Mouse (Mus musculus) embryonic fibroblast, embryonic 13.5 days (primary cell): ENCODE measurements around the gene Rab26. TPM values are rescaled to one million over a fixed set of nuclear protein-coding genes. Genes with fewer than 3 reads are reported as not detected.

Experiments
- H3K27ac ChIP-seq: 2 replicates; pipeline ENCODE4 v1.5.1; 2012; ENCODE audit warnings: low read length, control low read depth, inconsistent platforms; ENCODE audit not compliant: insufficient read depth
- H3K4me1 ChIP-seq: 2 replicates; pipeline ENCODE4 v1.6.1; 2011; ENCODE audit warnings: low read length; ENCODE audit not compliant: control insufficient read depth, insufficient read depth
- H3K4me3 ChIP-seq: 2 replicates; pipeline ENCODE4 v1.5.1; 2011; ENCODE audit warnings: mild to moderate bottlenecking, control low read depth, low read length; ENCODE audit not compliant: insufficient read depth
- CTCF ChIP-seq: IDR thresholded peaks from 2 replicates; pipeline ENCODE4 v1.5.1; 2011; ENCODE audit warnings: mild to moderate bottlenecking, control low read depth, low read length, moderate library complexity, borderline replicate concordance; ENCODE audit not compliant: insufficient read depth
- POLR2A ChIP-seq: IDR thresholded peaks from 2 replicates; pipeline ENCODE4 v1.6.1; 2011; ENCODE audit warnings: low read depth, mild to moderate bottlenecking, control low read depth, low read length, moderate library complexity
- polyA plus RNA-seq: library from polyadenylated mRNA; stranded (reverse); fragments of >200 nt; gene quantifications from 2 replicates; pipeline ENCODE4 v1.2.4, GENCODE M21; 2011; ENCODE audit warnings: low read depth; ENCODE audit not compliant: missing spikeins, insufficient read length

The Rab26 gene
- polyA plus RNA-seq, 1 experiment: 1.4 TPM

GRCm38 (mm10) chr17:24481027-24481815 lies 52.8 kb downstream of the Rab26 start:
- no peak overlapping the region for H3K27ac ChIP-seq
- no peak overlapping the region for H3K4me3 ChIP-seq
- TF ChIP-seq POLR2A (no peak), CTCF (no peak)
- H3K4me1 ChIP-seq: no peaks in the 10 kb centered on the region; the same call in 1 of the 2 replicates

- no peak for TF ChIP-seq POLR2A
- TF ChIP-seq CTCF: peak; percentile 20; the same call in 1 of the 2 replicates
- no peak overlapping the region for H3K4me3 ChIP-seq
- no peaks in the 10 kb centered on the region; the same call in 1 of the 2 replicates for H3K4me1 ChIP-seq
- no peak overlapping the region for H3K27ac ChIP-seq
These were observed 53.7 kb downstream of the Rab26 start for GRCm38 (mm10) chr17:24480201-24480826.

- H3K27ac ChIP-seq: no peak overlapping the region
- H3K4me1 ChIP-seq: no peaks in the 10 kb centered on the region; the same call in 1 of the 2 replicates
- TF ChIP-seq POLR2A: no peak
- TF ChIP-seq CTCF: no peak
- peak overlapping the region; percentile 40 for H3K4me3 ChIP-seq
These were observed 54.6 kb downstream of the Rab26 start for GRCm38 (mm10) chr17:24479431-24479830.

- TF ChIP-seq CTCF (peak; percentile 98), POLR2A (peak; percentile 96)
- Histone ChIP-seq H3K4me1 (no peaks in the 10 kb centered on the region; the same call in 1 of the 2 replicates), H3K27ac (peak within 1 kb of the TSS; percentile 73), H3K4me3 (peak within 1 kb of the TSS; percentile 57)
These were observed 55.2 kb downstream of the Rab26 start, which contains the start of gene Mlst8 for GRCm38 (mm10) chr17:24478663-24479380. Gene Mlst8 (minus strand): TSS chr17:24479078.

- TF ChIP-seq CTCF (0 out of 2 replicates have a peak, but pooled peaks have one; percentile 15), POLR2A (no peak)
- Histone ChIP-seq H3K27ac (no peak overlapping the region), H3K4me3 (peak overlapping the region; percentile 38), H3K4me1 (no peaks in the 10 kb centered on the region; the same call in 1 of the 2 replicates)
These were observed 55.9 kb downstream of the Rab26 start for GRCm38 (mm10) chr17:24477985-24478600.

Other genes starting within 250 kb of the Rab26 start
- gene Abca17, start 183.1 kb downstream of the Rab26 start, polyA plus RNA-seq: not detected in 2 replicates
- gene Abca3, start 182.3 kb downstream of the Rab26 start, polyA plus RNA-seq: 15.6 and 17.8 TPM in 2 replicates
- gene Rnps1, start 119.6 kb downstream of the Rab26 start, polyA plus RNA-seq: 123 and 134 TPM in 2 replicates
- gene Eci1, start 107.6 kb downstream of the Rab26 start, polyA plus RNA-seq: 26.1 and 31.4 TPM in 2 replicates
- gene Dnase1l2, start 91.1 kb downstream of the Rab26 start, polyA plus RNA-seq: 2.5 and 2.8 TPM in 2 replicates
- 11.9 and 14.8 TPM in 2 replicates for gene E4f1, start 63.9 kb downstream of the Rab26 start, polyA plus RNA-seq
- gene Pgp, start 63.8 kb downstream of the Rab26 start, polyA plus RNA-seq: 21.1 and 21.5 TPM in 2 replicates
- 0.50 TPM in 1 of 2 replicates, not detected in the other for gene Bricd5, start 60.3 kb downstream of the Rab26 start, polyA plus RNA-seq
- gene Mlst8, start 55.1 kb downstream of the Rab26 start, polyA plus RNA-seq: 20.9 and 23.3 TPM in 2 replicates
- gene Caskin1, start 45.6 kb downstream of the Rab26 start, polyA plus RNA-seq: not detected in 2 replicates
- gene Traf7, start 6.3 kb downstream of the Rab26 start, polyA plus RNA-seq: 161 and 163 TPM in 2 replicates
- gene Pkd1, start 15.6 kb upstream of the Rab26 start, polyA plus RNA-seq: 63.1 and 66.7 TPM in 2 replicates
- 75.0 and 83.8 TPM in 2 replicates for gene Tsc2, start 98.4 kb upstream of the Rab26 start, polyA plus RNA-seq
- 8.7 and 11.1 TPM in 2 replicates for gene Nthl1, start 98.5 kb upstream of the Rab26 start, polyA plus RNA-seq
- 24.2 and 25.9 TPM in 2 replicates for gene Slc9a3r2, start 116.1 kb upstream of the Rab26 start, polyA plus RNA-seq
- gene Npw, start 124.2 kb upstream of the Rab26 start, polyA plus RNA-seq: not detected in 2 replicates
- gene Zfp598, start 135.5 kb upstream of the Rab26 start, polyA plus RNA-seq: 21.6 and 22.2 TPM in 2 replicates
- gene Syngr3, start 155.7 kb upstream of the Rab26 start, polyA plus RNA-seq: 0.99 and 1.1 TPM in 2 replicates
- 26.8 and 34.7 TPM in 2 replicates for gene Gfer, start 161.9 kb upstream of the Rab26 start, polyA plus RNA-seq
- gene Noxo1, start 162.0 kb upstream of the Rab26 start, polyA plus RNA-seq: 1.2 and 2.4 TPM in 2 replicates
- 24.8 and 27.5 TPM in 2 replicates for gene Tbl3, start 173.4 kb upstream of the Rab26 start, polyA plus RNA-seq
- gene Rnf151, start 183.9 kb upstream of the Rab26 start, polyA plus RNA-seq: 0.58 TPM in 1 of 2 replicates, not detected in the other
- 1,298 and 1,393 TPM in 2 replicates for gene Rps2, start 183.9 kb upstream of the Rab26 start, polyA plus RNA-seq
- gene Ndufb10, start 190.3 kb upstream of the Rab26 start, polyA plus RNA-seq: 96.8 and 100 TPM in 2 replicates
- gene Rpl3l, start 193.6 kb upstream of the Rab26 start, polyA plus RNA-seq: not detected in 2 replicates
- gene Msrb1, start 202.4 kb upstream of the Rab26 start, polyA plus RNA-seq: 80.8 and 110 TPM in 2 replicates
- gene Hs3st6, start 218.8 kb upstream of the Rab26 start, polyA plus RNA-seq: not detected in 2 replicates